Mouse (Mus musculus): ENCODE data around the gene Creb3l4.

Gene Creb3l4

DNA sequence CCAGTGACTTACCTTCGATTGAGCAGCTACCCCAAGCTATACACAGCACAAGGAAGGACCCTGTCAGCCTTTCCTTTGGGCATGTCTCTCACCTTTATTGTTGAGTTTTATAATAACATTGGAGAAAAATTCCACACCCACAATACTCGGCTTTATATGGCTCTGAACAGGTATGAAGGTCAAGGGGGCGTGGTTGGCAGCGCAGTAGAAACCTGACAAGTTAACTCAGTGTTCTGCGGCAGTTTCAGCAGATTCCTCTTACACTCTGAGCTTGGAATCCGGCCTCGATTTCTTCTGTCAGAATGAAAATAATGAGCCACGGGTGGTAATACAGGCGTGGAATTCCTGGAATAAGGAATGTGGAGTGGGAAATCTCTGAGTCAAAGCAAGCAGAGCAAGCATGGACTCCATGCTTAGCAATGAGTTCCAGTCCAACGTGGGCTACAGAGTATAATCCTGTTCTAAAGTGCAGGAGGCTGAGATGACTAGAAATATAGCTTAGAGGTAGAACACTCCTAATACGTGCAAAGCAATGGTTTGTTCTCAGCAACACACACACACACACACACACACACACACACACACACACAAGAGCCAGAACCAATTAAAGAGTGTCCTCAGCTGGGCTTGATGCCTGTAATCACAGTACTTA lies 52.3 kb downstream of the Creb3l4 start:
- DNase-seq (ENCODE audit: low spot score in 2 of 2): no peak

Measured in natural killer cell, adult 2 months (primary cell).